Mouse (Mus musculus) layer of hippocampus, adult 9-11 months (tissue): ENCODE measurements around the gene Kcnrg.

Source experiments
- DNase-seq: peaks from one replicate; pipeline ENCODE4 v3.0.0; 2022

The Kcnrg gene

DNA sequence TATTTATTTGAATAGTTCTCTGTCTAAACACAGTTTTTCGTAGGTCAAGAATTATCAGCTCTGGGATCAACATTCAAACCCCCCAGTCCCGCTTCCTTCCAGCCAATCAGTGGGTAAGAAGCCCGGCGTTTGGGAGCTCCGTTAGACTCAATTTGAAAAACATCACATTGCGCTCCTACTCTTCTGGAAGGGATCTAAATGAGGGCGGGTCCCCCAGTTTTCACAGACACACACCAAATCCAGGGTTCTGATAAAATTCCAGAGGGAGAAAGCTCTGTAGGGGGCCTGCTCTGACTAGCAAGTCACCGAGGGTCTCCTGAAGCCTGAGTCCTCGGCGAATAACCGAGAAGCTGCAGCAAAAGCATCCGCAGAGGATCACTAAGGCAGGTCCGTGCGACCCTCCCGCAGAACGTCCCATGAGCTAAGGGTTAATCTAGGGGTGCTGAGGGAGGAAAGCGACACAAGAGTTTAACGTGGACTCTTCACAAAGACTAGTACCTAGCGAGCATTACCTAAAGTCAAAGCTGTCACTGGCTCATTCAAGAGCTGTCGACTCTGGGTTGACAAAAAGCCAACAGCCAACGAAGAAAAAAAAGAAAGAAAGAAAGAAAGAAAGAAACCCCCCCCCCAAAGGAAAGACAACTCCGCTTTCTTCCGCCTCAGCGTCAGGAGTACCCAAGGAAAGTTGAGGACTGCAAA, 40.1 kb downstream of the Kcnrg start:
- DNase-seq: no peak

DNA sequence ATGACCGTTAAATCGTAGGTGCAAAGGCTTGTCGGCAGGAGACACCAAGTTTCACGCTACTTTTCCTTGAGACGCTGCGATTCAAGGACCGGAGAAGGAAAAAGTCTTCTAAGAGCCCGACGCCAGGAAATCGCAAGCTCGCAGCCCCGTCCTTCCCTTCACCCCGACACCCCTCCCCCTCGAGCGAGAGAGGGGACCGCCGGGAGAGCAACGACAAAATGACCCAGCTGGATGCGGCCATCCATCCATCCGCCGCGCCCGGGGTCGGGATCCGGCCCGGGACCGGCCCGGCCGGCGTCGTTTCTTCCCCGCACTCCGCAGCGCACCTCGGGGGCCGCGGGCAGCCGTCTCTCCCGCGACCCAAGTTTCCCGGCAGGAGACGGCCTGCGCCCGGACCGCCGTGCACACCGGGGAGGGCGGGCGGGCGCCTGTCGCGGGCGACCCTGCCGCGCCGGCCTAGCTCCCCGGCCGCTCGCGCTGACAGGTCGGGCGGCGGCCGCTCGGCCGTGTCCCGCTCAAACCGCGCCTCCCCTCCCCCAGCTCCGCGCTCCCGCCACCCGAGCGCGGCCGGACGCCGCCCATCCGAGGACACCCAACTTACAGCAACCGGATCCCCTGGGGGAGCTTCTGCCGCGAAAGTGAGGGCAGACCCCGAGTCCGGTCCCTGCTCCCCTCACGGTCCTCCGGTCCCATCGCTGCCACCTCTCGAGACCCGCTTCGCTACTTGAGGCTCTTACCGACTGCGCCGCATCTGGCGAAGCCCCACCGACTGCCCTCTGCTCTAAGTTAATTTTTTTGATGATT, 40.8 kb downstream of the Kcnrg start:
- peak; percentile 33 for DNase-seq

DNA sequence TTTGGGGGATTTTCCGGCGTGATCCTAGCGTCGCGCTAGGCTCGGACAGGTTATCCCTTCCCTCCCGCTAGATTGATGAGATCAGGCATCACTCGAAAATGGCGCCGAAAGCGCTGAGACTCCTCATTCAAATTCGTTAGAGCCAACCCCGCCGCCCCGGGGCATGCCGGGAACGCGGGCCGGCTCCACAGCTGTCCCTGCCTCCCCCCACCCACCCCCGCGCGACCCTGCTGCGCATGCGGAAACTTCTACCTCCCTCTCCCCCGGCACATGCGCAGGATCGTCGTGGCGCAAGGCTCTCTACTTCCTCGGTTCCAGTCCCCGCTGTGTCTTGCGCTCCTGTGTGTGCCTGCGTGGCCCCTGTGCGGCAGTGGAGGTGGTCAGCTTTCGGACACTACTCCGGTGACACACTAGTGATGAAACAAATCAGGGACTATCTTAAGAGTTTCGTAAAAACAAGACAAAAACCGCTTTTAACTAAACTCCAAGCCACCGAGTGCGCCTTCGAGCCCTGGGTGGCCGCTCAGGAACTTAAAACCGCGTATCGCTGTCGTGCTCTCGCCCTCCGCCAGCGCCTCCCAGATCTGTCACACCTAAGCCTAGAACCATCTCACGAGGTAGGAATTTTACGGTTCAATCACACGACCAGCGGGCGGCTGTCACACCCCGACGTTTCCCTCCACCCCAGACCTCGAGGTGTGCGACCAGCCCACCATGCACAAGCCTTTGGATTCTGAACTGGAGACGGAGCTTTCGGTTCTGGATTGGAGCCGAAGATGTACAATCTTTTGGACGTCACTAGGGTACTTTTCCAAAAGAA, 41.6 kb downstream of the Kcnrg start:
- DNase-seq: peak; percentile 95

DNA sequence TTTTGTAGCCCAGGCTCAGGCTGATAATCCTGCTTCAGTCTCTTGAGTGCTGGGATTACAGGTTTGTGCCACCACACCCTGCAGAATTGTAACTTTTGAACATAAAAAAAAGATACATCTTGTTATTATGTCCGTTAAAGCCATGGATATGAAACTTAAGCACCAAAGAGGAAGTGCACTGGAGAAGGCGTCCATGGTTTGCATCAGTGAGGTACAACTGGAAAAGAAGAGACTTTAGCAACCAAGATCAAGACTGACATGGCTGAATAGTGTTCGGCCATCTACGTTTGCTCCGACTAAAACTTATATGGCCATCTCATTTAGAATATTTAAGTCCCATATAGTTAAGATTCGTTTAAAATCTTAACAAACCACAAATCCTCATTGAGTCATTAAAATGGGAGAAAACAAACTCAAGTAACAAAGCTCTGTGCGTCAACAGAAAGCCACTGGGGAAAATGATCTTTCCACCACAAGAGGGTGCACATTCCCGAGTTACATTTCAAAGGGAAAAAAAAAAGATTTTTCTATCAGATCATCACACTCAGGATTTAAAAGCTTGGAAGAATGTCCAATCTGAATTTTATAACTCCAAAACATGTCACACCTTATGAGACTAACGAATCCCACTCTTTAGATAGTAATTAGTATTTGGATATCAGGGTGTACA, 43.2 kb downstream of the Kcnrg start:
- no peak for DNase-seq

DNA sequence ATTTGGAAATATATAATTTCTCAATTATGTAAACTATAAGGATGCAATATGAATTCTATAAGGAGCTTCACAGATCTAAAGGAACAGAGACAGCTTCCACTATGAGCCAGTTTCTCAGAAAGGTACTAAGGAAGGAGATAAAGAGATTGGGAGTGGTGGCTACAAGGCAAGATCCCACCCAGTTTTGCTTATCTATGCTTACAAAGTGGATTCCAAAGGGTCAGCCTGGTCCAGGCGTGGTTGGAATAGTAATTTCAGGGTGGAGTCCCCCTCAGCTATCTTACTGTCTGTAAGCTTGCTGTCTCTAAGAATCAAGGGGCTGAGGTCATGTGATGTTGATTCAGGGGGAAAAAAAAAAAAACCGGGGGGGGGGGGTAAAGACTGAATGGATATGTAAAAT, 49.2 kb downstream of the Kcnrg start:
- no peak for DNase-seq

DNA sequence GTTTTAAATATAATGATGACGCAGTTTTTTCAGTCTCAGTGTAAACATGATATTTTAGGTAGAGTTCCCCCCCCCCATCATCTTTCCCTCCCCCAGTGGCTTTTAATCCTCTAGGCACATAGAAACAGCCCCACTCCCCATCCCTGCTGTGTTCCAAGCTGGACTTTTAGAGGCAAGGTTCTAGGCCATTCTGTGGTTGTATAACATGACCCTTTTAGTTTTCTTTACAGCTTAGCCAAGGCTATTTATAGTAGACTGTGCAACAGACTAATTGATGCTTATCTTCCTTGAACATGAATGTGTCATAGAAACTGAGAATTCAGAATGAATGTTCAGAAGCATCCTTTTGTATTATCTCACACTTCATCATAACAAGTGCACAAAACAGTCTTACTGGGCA, 54.2 kb downstream of the Kcnrg start:
- DNase-seq: no peak

DNA sequence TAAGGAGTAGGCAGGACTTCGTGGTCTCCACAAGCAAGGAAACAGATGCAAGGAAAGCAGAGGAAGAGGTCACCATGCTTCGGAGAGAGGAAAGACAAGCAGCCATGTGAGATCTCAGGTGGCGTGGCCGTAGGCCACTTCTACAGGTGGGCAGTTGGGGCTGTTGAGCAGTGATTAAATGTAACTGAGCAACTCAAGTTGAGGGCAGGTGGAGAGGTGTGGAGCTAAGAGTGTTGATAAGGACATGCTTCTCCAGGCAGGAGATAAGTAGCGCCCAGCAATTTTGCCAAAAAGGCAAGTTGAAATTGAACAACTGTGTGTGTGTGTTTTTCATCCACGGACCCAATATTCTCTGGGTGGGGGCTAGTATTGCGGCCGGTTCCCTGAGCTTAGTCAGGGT, 55.0 kb downstream of the Kcnrg start:
- no peak for DNase-seq
